Mouse (Mus musculus) heart, adult 18-20 months (tissue): ENCODE results near the gene Gm7073. TPM values are rescaled to one million over a fixed set of nuclear protein-coding genes. Genes with fewer than 3 reads are reported as not detected.

Experiments used
- microRNA-seq, 2 experiments: library from miRNA; unstranded; fragments of <30 nt; microRNA quantifications; one replicate each; pipeline ENCODE4 v1.2.0; 2022
- total RNA-seq, 2 experiments: library from RNA; stranded (reverse); gene quantifications; 2 replicates each; pipeline ENCODE4 v1.2.3; 2021

The Gm7073 gene
- total RNA-seq, 2 experiments from 2014 or later: not detected

Small RNAs within 50 kb of the gene (microRNA-seq; reads per million reads assigned to microRNA genes)
- 33.8 to 51.3 reads per million in 2 experiments for gene Mir505

Other genes with a start within 250 kb of the Gm7073 start
- 1 to 10 TPM; 5.6 to 6.9 TPM for gene Atp11c, start 53.4 kb upstream of the Gm7073 start, total RNA-seq